Mouse (Mus musculus): ENCODE results near the gene Specc1. TPM values are rescaled to one million over a fixed set of nuclear protein-coding genes. Genes with fewer than 3 reads are reported as not detected.

Gene Specc1
- polyA plus RNA-seq, 1 experiment from 2014 or later = 9.2 TPM

GRCm38 (mm10) chr11:62223416-62223815 lies 266.9 kb downstream of the Specc1 start:
- ATAC-seq (no peak), DNase-seq (ENCODE audit: low spot score) (no peak)
- Histone ChIP-seq H3K9me3 (replicated peaks; ENCODE audit: control insufficient read depth, low read length) (no peaks in the 10 kb centered on the region), H3K4me3 (ENCODE audit: low read depth, low read length) (no peak overlapping the region), H3K4me1 (ENCODE audit: control insufficient read depth, insufficient read depth, low read length) (no peaks in the 10 kb centered on the region), H3K27me3 (replicated peaks; ENCODE audit: control insufficient read depth, insufficient read depth, low read length) (no peaks in the 10 kb centered on the region), H3K9ac (ENCODE audit: low read length) (no peak overlapping the region), H3K27ac (ENCODE audit: low read depth, low read length) (no peak overlapping the region), H3K4me2 (ENCODE audit: low read length) (no peak overlapping the region), H3K36me3 (ENCODE audit: control insufficient read depth, insufficient read depth, low read length) (peaks cover 4% of the 10 kb centered on the region; the same call in 1 of the 2 replicates)
- WGBS = 94% methylated on average over 5 of the region's 5 CpGs

GRCm38 (mm10) chr11:62223962-62224361 lies 267.4 kb downstream of the Specc1 start:
- no peaks in the 10 kb centered on the region for H3K9me3 ChIP-seq (replicated peaks; ENCODE audit: control insufficient read depth, low read length)
- 94% methylated on average over 7 of the region's 7 CpGs for whole genome bisulfite sequencing
- H3K27ac ChIP-seq (ENCODE audit: low read depth, low read length) = no peak overlapping the region
- no peak overlapping the region for H3K4me3 ChIP-seq (ENCODE audit: low read depth, low read length)
- ATAC-seq = no peak
- no peak for DNase-seq (ENCODE audit: low spot score)
- H3K9ac ChIP-seq (ENCODE audit: low read length) = no peak overlapping the region
- H3K27me3 ChIP-seq (replicated peaks; ENCODE audit: control insufficient read depth, insufficient read depth, low read length) = no peaks in the 10 kb centered on the region
- no peaks in the 10 kb centered on the region for H3K4me1 ChIP-seq (ENCODE audit: control insufficient read depth, insufficient read depth, low read length)
- H3K36me3 ChIP-seq (ENCODE audit: control insufficient read depth, insufficient read depth, low read length) = peaks cover 4% of the 10 kb centered on the region; the same call in 1 of the 2 replicates
- no peak overlapping the region for H3K4me2 ChIP-seq (ENCODE audit: low read length)

GRCm38 (mm10) chr11:62224797-62225196 lies 268.2 kb downstream of the Specc1 start:
- Histone ChIP-seq H3K4me1 (ENCODE audit: control insufficient read depth, insufficient read depth, low read length) (no peaks in the 10 kb centered on the region), H3K27me3 (replicated peaks; ENCODE audit: control insufficient read depth, insufficient read depth, low read length) (no peaks in the 10 kb centered on the region), H3K9me3 (replicated peaks; ENCODE audit: control insufficient read depth, low read length) (no peaks in the 10 kb centered on the region), H3K27ac (ENCODE audit: low read depth, low read length) (no peak overlapping the region), H3K9ac (ENCODE audit: low read length) (no peak overlapping the region), H3K4me3 (ENCODE audit: low read depth, low read length) (no peak overlapping the region), H3K4me2 (ENCODE audit: low read length) (no peak overlapping the region), H3K36me3 (ENCODE audit: control insufficient read depth, insufficient read depth, low read length) (peaks cover 4% of the 10 kb centered on the region; the same call in 1 of the 2 replicates)
- DNase-seq (ENCODE audit: low spot score) (no peak), ATAC-seq (no peak)
- 82% methylated on average over 4 of the region's 4 CpGs for WGBS

- Histone ChIP-seq H3K4me2 (ENCODE audit: low read length) (no peak overlapping the region), H3K4me1 (ENCODE audit: control insufficient read depth, insufficient read depth, low read length) (no peaks in the 10 kb centered on the region), H3K27ac (ENCODE audit: low read depth, low read length) (no peak overlapping the region), H3K36me3 (ENCODE audit: control insufficient read depth, insufficient read depth, low read length) (no peaks in the 10 kb centered on the region), H3K9me3 (replicated peaks; ENCODE audit: control insufficient read depth, low read length) (no peaks in the 10 kb centered on the region), H3K27me3 (replicated peaks; ENCODE audit: control insufficient read depth, insufficient read depth, low read length) (no peaks in the 10 kb centered on the region), H3K4me3 (ENCODE audit: low read depth, low read length) (no peak overlapping the region), H3K9ac (ENCODE audit: low read length) (no peak overlapping the region)
- DNase-seq (ENCODE audit: low spot score) (no peak), ATAC-seq (no peak)
- 83% methylated on average over 12 of the region's 12 CpGs for WGBS
Observed at GRCm38 (mm10) chr11:62240631-62241261, 284.2 kb downstream of the Specc1 start.

- H3K4me1 ChIP-seq (ENCODE audit: control insufficient read depth, insufficient read depth, low read length) = peaks cover 2% of the 10 kb centered on the region; the same call in 1 of the 2 replicates
- WGBS = 90% methylated on average over 8 of the region's 8 CpGs
Observed at GRCm38 (mm10) chr11:62243871-62244270, 287.3 kb downstream of the Specc1 start.

GRCm38 (mm10) chr11:62244471-62244870 lies 287.9 kb downstream of the Specc1 start:
- ATAC-seq (no peak), DNase-seq (ENCODE audit: low spot score) (no peak)
- no peaks in the 10 kb centered on the region for H3K36me3 ChIP-seq (ENCODE audit: control insufficient read depth, insufficient read depth, low read length)
- no peak overlapping the region for H3K27ac ChIP-seq (ENCODE audit: low read depth, low read length)
- WGBS = 81% methylated on average over 4 of the region's 4 CpGs
- H3K4me2 ChIP-seq (ENCODE audit: low read length) = no peak overlapping the region
- H3K9ac ChIP-seq (ENCODE audit: low read length) = no peak overlapping the region
- peaks cover 17% of the 10 kb centered on the region for H3K27me3 ChIP-seq (replicated peaks; ENCODE audit: control insufficient read depth, insufficient read depth, low read length)
- no peak overlapping the region for H3K4me3 ChIP-seq (ENCODE audit: low read depth, low read length)
- peaks cover 4% of the 10 kb centered on the region; the same call in 1 of the 2 replicates for H3K4me1 ChIP-seq (ENCODE audit: control insufficient read depth, insufficient read depth, low read length)
- no peaks in the 10 kb centered on the region for H3K9me3 ChIP-seq (replicated peaks; ENCODE audit: control insufficient read depth, low read length)

More at GRCm38 (mm10) chr11:62243871-62244270, 287.3 kb downstream of the Specc1 start:
- Histone ChIP-seq H3K9ac (ENCODE audit: low read length) (no peak overlapping the region), H3K9me3 (replicated peaks; ENCODE audit: control insufficient read depth, low read length) (no peaks in the 10 kb centered on the region), H3K27me3 (replicated peaks; ENCODE audit: control insufficient read depth, insufficient read depth, low read length) (peaks cover 11% of the 10 kb centered on the region), H3K27ac (ENCODE audit: low read depth, low read length) (no peak overlapping the region), H3K36me3 (ENCODE audit: control insufficient read depth, insufficient read depth, low read length) (no peaks in the 10 kb centered on the region), H3K4me2 (ENCODE audit: low read length) (no peak overlapping the region), H3K4me3 (ENCODE audit: low read depth, low read length) (no peak overlapping the region)
- ATAC-seq (no peak), DNase-seq (ENCODE audit: low spot score) (no peak)

GRCm38 (mm10) chr11:62247759-62248400 lies 291.3 kb downstream of the Specc1 start:
- H3K4me1 ChIP-seq (ENCODE audit: control insufficient read depth, insufficient read depth, low read length) = peaks cover 8% of the 10 kb centered on the region; the same call in 1 of the 2 replicates
- 43% methylated on average over 18 of the region's 18 CpGs for WGBS
- no peak for ATAC-seq
- no peak for DNase-seq (ENCODE audit: low spot score)
- H3K36me3 ChIP-seq (ENCODE audit: control insufficient read depth, insufficient read depth, low read length) = no peaks in the 10 kb centered on the region
- peak overlapping the region; percentile 58 for H3K4me3 ChIP-seq (ENCODE audit: low read depth, low read length)
- no peaks in the 10 kb centered on the region for H3K9me3 ChIP-seq (replicated peaks; ENCODE audit: control insufficient read depth, low read length)
- no peak overlapping the region for H3K27ac ChIP-seq (ENCODE audit: low read depth, low read length)
- H3K27me3 ChIP-seq (replicated peaks; ENCODE audit: control insufficient read depth, insufficient read depth, low read length) = peaks cover 30% of the 10 kb centered on the region
- peak overlapping the region; percentile 98 for H3K4me2 ChIP-seq (ENCODE audit: low read length)
- H3K9ac ChIP-seq (ENCODE audit: low read length) = peak overlapping the region; percentile 57

GRCm38 (mm10) chr11:62248401-62249244 lies 292.1 kb downstream of the Specc1 start, which contains the start of gene Adora2b:
Gene Adora2b, plus strand, starts transcription at chr11:62248984.
- no peaks in the 10 kb centered on the region for H3K9me3 ChIP-seq (replicated peaks; ENCODE audit: control insufficient read depth, low read length)
- DNase-seq (ENCODE audit: low spot score) (peak; percentile 74), ATAC-seq (peak; percentile 91)
- H3K9ac ChIP-seq (ENCODE audit: low read length) = peak within 1 kb of the TSS; percentile 57
- peaks cover 30% of the 10 kb centered on the region for H3K27me3 ChIP-seq (replicated peaks; ENCODE audit: control insufficient read depth, insufficient read depth, low read length)
- H3K27ac ChIP-seq (ENCODE audit: low read depth, low read length) = no peak within 1 kb of the TSS
- H3K4me3 ChIP-seq (ENCODE audit: low read depth, low read length) = peak within 1 kb of the TSS; percentile 58
- H3K4me2 ChIP-seq (ENCODE audit: low read length) = peak within 1 kb of the TSS; percentile 98
- H3K36me3 ChIP-seq (ENCODE audit: control insufficient read depth, insufficient read depth, low read length) = no peaks in the 10 kb centered on the region
- under 1% methylated on average over 69 of the region's 69 CpGs for WGBS
- H3K4me1 ChIP-seq (ENCODE audit: control insufficient read depth, insufficient read depth, low read length) = peaks cover 8% of the 10 kb centered on the region; the same call in 1 of the 2 replicates
